Mouse (Mus musculus) heart, postnatal 25 days (tissue): Measurements from ENCODE around the gene Itgad. TPM values are rescaled to one million over a fixed set of nuclear protein-coding genes. Genes with fewer than 3 reads are reported as not detected.

ENCODE experiments used
- DNase-seq: peaks from one replicate; pipeline ENCODE4 v3.0.0; 2022; ENCODE audit warnings: low spot score
- intact Hi-C: fragments of 180-260 bp; cut with DNase I; formaldehyde crosslinking; loops from one replicate; pipeline ENCODE4 v1.15.1; 2025
- total RNA-seq, 2 experiments: library from RNA; stranded (reverse); gene quantifications; 2 replicates each; pipeline ENCODE4 v1.2.3; 2021

The Itgad gene
- total RNA-seq, 2 experiments from 2014 or later: not detected

DNA sequence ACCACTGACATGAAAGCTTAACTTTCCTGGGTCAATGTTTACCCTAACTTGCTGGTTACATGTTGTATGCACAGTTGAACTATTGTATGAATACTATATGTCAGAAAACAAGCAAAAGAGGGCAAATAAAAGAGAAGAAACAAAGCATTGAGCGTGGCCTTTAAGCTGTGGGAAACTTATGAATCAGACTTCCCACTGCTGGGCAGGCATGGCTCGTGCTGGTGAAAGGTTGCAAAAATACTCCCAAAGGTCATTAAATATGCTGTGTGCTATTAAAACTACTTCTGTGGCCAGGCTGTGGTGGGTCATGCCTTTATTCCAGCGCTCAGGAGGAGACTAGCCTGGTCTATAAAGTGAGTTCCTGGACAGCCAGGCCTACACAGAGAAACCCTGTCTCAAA lies 15.8 kb downstream of the Itgad start:
- intact Hi-C loops: no loop called here
- DNase-seq: no peak

DNA sequence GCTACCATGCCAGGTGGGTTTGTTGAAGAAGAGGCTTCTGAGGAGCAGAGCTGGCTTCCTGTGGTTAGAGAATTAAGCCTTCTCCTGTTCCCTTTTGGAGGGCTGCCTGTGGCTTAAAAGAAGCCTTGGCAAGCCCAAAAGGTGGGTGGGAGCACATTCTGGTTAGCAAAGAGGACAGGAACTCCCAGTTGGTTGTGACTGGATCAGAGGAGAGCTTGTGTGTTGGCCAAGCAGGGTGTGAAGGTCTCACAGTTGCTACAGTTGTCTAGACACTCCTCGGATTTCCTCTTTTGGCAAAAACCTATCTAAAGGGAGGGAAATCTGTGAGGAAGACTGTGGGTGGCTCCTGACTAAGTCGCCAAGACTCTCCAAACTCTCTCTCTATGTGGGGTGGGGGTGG lies 24.2 kb downstream of the Itgad start:
- intact Hi-C loops: no loop called here
- no peak for DNase-seq

DNA sequence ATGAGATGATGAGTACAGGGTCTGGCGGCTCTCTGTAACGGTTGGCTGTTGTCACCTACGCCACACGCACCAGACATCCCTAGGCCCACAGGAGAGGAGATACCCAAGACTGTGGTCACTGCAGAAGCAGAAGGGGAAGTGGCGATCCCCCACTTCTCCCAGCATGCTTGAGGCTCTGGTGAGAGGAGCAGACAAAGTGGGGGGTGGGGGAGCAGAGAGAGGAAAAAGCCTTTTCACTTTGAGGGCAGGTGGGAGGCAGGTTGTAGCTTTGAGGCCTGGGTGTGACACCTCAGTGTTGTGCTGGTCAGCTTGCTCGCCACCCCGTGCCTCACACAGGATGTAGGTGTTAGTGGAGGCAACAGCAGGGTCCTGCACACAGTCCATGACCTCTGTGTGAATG lies 25.9 kb downstream of the Itgad start:
- no peak for DNase-seq
- intact Hi-C loops: no loop called here

DNA sequence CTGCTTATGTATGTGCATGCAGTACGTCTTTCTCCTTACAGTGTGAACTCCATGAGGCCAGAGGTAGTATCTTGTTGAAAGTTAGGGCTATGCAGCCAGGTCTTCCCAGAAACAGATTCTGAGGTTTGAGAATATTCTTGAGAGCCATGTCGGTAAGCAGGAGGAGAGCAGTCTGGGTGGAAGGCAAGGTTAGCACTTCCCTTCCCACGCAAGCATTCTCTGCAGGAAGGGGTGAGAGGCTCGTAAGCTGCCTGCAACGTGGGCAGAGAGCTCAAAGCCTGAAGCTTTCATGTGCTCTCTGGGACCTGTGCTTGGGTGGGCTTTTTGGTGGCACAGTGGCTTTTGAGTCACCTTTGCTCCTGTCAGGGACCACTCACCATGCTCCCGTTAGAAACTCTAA lies 26.4 kb downstream of the Itgad start:
- intact Hi-C loops: no loop called here
- no peak for DNase-seq

DNA sequence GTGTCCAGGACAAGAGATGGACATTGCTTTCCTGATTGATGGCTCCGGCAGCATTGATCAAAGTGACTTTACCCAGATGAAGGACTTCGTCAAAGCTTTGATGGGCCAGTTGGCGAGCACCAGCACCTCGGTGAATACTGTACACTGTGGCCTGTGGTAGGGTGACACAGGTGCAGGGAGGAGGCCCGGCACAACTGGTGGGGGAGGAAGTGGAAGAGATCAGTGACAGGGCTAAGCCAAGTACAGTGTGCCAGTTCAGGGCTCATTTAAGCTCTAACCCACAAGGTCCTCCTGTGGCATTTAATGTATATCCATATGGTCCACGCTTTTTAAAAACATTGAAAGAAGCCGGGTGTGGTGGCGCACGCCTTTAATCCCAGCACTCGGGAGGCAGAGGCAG lies 27.5 kb downstream of the Itgad start:
- DNase-seq: no peak
- intact Hi-C loops: no loop called here

DNA sequence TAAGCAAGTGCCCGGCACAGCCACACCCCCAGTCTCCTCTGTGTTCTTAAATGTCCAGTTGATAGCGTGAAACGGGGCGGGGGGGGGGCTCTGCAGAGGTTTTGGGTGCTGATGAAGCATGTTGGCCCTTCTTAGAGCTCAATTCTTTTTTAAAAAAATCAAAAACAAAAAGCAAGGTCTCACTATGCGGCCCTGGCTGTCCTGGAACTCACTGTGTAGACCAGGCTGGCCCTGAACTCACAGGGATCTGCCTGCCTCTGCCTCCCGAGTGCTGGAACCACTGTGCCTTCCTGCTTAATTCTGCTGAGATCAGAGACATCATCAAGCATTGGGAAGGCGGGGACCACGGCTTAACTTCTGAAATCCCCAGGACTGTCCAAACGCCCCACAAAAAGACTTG lies 47.4 kb downstream of the Itgad start:
- no peak for DNase-seq
- intact Hi-C loops: no loop called here

DNA sequence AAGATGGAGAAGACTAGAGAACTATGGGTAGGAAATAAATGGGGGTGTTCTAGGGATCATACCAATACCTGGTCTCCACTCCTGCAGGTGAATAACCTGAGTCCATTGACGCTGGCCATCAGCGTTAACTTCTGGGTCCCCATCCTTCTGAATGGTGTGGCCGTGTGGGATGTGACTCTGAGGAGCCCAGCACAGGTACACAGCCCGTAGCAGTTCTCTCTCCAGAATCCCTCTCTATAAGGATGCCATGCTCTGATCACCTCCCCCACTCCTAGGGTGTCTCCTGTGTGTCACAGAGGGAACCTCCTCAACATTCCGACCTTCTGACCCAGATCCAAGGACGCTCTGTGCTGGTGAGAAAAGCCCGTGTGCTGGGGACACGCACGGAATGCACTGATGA lies 48.9 kb downstream of the Itgad start:
- intact Hi-C loops: no loop called here
- no peak for DNase-seq

DNA sequence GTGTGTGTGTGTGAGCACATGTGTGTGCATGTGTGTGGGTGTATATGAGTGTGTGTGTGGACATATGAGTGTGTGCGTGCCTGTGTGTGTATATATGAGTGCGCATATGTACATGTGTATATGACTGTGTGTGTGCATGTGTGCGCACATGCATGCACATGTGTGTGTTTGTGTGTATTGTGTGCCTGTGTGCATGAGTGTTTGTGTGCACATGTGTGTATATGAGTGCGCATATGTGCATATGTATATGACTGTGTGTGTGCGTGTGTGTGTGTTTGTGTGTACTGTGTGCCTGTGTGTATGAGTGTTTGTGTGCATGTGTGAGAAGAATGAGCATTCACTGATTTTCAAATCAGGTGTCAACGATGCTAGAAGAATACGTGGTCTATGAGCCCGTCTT lies 50.0 kb downstream of the Itgad start:
- intact Hi-C loops: no loop called here
- DNase-seq: no peak

DNA sequence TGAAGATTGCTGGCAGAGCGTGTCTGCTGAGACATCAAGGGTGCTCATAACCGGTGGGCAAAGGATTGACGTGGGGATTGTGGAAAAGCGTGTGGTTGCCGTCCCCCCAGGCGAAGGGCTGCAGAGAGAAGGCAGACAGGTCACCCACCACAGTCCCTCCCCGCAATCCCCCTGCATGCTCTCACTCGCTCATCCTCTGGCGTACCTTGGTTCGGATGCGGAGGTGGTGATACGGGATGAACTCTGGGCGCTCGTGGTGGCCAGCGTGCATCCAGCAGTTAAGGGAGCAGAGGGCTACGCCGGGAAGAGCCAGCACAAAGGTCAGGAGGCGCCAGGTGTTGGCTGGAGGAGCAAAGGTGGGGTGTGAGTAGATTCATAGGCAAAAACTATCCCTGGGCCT lies 51.5 kb downstream of the Itgad start:
- intact Hi-C loops: loop anchor here (5.0 kb wide), 1 partner anchor 198 kb away; no protein-coding TSS in a partner anchor
- DNase-seq: no peak

DNA sequence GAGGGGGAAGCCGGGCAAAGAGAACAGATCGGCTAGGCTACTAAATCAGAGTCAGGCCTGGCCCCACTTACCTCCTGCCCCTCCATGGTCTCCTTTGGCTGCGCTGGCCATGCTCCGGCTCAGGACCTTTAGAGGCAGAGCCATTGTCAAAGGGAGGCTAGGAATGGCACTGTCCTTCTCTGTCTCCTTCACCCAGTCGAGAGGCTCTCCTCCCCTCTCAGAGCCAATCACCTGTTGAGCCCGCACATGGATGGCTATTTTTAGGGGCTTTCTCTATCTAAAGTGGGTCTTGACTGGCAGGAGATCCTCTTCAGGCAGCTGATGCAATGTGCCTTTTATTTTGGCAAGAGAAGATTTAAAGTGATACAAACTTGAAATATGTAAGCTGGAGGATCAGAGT lies 52.0 kb downstream of the Itgad start, which contains the start of gene Cox6a2:
Gene Cox6a2, minus strand, starts transcription at position 236 of the 400 bp plus-strand sequence.
- intact Hi-C loops: loop anchor here (5.0 kb wide), 1 partner anchor 199 kb away; no protein-coding TSS in a partner anchor
- peak; percentile 16 for DNase-seq

DNA sequence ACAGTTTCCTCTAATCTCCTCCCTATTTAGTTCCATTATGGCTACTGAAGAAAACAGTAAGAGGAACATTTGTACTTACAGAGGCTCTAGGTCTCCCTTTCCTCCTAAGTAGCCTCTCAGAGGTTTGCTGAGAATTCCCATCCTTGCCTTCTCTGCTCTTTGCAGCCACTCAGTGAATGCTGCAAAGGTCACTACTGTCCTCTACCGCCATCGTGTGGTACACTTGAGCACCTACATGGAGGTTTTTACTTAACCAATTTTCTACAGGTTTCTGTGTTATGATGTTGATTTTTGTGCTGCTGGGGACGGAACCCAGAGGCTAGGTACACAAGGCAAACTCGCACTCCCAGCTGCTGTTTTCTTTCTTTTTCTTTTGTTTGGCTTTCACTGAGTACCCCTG lies 54.0 kb downstream of the Itgad start:
- DNase-seq: no peak
- intact Hi-C loops: loop anchor here (2.0 to 5.0 kb wide), 2 partner anchors 103 to 201 kb away; no protein-coding TSS in a partner anchor

DNA sequence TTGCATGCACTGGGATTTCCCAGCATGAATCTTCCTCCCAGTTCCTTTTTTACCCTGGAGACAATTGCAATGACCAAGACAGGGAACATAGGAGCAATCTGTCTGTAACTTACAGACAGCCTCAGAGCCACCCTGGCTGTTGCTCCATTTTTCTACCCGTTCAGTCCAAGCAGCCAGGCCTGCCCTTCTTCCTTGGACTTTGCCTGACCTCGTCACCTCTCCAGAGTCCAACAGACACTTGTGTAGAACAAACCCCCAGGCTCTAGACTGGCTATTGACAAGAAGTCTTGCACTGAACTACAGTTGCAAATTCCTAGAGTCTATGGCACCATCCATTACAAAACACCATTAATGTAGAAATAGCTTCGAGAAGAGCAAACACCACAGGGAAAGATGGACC lies 55.6 kb downstream of the Itgad start:
- intact Hi-C loops: loop anchor here (2.0 to 5.0 kb wide), 2 partner anchors 105 to 203 kb away; no protein-coding TSS in a partner anchor
- no peak for DNase-seq

DNA sequence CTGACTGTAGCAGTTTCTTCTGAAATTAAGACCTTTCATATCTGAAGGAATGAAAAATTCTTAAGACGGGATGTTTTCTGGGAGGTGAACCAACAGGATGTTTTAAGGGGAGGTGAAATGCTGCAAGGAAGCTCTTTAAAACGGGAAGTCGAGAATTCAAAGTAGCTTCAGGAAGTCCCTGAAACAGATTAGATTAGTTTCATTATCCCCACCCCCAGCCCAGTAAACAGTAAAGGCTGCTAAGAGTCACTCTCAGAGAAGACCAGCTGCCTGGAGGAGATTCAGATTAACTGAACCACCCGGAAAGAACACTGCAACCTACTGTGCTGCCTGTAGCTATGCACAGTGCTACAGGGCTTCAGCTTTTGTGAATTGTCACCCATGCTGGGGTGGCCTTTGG lies 65.8 kb downstream of the Itgad start:
- no peak for DNase-seq
- intact Hi-C loops: no loop called here

DNA sequence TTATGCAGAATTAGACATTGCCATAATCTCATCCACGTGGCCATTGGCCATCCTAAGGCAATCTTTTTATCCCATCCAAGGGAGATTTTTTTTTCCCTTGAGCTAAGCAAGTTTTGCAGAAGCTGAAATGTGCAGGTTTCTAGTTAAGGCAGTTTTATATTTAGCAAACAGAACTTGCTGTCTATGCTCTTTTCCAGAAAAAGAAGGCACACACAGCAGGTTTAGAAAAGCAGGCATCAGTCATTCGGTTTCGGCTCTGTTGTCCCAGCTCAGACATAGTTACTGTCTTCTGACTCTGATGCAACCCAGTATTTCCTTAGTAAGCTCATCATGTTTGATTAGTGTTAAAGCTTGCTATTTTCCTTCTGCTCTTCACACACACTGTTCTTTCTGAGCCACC lies 66.8 kb downstream of the Itgad start:
- DNase-seq: no peak
- intact Hi-C loops: no loop called here

DNA sequence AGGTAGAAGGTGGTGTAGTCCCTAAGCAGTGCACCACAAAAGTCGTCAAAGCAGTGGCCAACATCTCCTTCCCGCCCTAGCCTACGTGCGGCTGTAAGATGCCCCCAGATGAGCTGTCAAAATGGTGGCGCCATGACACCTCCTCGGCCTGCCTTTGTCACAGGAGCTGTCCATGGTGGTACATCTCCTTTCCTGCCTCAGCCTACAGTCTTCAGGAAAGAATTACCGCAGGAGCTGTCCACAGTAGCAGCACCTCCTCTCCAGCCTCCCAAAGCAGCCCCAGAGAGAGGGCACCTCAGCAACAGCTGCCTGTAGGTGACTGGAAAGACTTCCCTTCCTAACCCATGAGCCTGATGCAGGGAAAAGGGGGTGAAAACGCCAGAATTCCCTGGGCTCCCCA lies 77.6 kb downstream of the Itgad start:
- no peak for DNase-seq
- intact Hi-C loops: loop anchor here (10.0 kb wide), 1 partner anchor 223 kb away; no protein-coding TSS in a partner anchor

DNA sequence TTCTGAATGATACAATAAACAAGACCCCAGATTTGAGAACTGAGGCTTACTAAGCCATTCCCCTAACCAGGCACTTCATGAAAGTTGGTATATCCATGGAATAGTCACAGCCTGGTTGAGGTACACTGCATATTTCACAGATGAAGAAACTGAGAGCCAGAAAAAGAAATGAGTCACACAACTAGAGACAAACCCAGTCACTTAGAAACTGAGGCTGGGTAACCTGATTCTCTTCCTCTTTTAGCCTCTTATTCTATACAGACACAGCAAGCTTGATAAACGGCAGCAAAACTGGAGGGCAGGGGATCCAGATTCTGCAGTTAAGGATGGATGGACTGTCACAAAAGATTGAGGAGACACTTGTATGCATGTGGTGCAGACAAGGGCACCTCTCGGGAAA lies 80.6 kb downstream of the Itgad start:
- intact Hi-C loops: loop anchor here (10.0 kb wide), 1 partner anchor 220 kb away; no protein-coding TSS in a partner anchor

DNA sequence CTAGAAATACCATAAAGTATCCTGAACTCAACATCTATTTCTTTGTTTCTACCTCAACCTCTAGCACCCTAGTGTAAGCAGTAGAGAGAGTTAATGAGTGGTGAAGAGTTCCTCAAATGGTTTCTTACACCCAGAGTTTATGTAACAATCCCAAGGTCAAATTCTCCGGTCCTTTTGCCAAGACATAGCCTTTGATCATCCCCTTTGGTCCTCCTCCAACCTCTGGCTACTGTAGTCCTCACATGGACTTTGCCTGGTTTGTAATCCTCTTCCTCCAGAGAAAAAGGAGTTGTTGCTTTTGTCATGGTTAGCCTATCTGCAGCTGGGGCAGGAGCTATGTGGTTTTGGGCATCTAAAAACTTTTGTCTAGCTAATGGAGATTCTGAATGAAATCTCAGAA lies 81.3 kb downstream of the Itgad start:
- intact Hi-C loops: loop anchor here (10.0 kb wide), 1 partner anchor 219 kb away; no protein-coding TSS in a partner anchor

More for the DNA sequence above, 80.6 kb downstream of the Itgad start:
- DNase-seq: no peak

DNA sequence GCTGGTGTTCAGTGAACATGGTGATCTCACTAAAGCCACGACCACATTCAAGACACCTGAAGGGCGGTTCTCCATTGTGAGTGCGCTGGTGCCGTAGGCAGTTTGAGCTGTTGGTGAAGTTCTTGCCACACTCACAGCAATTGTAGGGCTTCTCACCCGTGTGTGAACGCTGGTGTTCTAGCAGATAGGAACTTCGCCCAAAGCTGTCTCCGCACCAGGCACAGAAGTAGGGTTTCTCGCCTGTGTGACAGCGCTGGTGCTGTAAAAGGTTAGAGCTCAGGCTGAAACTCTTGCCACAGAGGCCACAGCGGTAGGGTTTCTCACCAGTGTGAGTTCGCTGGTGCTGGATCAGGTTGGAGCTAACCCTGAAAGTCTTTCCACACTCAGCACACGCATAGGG lies 82.2 kb downstream of the Itgad start:
- intact Hi-C loops: loop anchor here (2.0 to 10.0 kb wide), 2 partner anchors 108 to 218 kb away; no protein-coding TSS in a partner anchor
- no peak for DNase-seq

More for the DNA sequence above, 81.3 kb downstream of the Itgad start:
- no peak for DNase-seq

DNA sequence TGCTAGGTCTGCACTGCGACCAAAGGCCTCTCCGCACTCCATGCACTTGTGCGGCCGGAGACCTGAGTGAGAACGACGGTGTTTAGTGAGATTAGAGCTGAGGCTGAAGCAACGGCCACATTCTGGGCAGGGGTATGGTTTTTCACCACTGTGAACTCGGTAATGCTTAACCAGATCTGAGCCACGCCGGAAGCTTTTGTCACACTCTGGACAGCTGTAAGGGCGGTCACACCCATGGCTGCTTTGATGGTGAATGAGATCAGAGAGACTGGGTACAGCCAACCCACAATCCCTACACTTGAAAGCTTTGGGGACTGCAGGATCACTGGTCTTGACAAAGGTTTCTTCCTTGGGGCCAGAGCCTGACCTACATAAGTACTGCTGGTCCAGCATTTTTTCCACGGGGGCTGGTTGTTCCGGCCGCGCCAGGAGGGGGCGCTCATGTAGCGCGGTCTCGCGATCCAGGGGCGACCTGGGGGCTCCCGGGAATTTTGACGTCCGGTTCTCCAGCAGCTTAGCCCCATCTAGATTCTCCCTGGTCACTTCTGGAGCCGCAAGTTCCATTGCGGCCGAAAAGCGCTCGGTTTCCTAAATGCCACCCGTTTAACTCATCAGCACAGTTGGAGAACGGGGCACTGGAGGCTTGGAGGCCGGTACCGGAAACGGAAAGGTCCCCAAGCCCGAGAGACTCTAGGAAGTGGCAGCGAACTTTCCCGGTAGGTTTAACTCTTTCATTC lies 82.8 kb downstream of the Itgad start, which contains the start of gene Armc5:
Gene Armc5, plus strand, starts transcription at position 487 of the 737 bp plus-strand sequence.
- intact Hi-C loops: loop anchor here (2.0 to 10.0 kb wide), 2 partner anchors 108 to 218 kb away; no protein-coding TSS in a partner anchor
- peak; percentile 74 for DNase-seq

DNA sequence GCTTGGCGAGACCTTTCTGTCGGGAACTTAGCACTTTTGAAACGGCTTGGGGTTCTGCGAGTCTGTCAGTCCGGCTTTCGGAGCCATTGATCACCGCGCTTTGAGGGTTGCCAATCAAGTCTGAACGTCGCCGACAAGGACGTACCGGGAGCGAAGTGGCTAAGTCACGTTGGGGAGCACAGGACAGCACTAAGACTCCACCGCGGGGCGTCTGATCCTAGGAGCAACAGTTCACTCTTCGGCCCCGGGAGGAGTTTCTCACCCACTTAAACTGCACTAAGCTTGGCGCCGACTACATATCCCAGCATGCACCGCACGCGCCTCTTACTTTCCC lies 83.4 kb downstream of the Itgad start:
- no peak for DNase-seq
- intact Hi-C loops: loop anchor here (2.0 to 10.0 kb wide), 2 partner anchors 107 to 217 kb away; no protein-coding TSS in a partner anchor
